Mouse (Mus musculus) gonadal fat pad, adult 2 months (tissue): ENCODE results near the gene Slc19a2. TPM values are rescaled to one million over a fixed set of nuclear protein-coding genes. Genes with fewer than 3 reads are reported as not detected.

Experiments used
- polyA plus RNA-seq: library from polyadenylated mRNA; depleted of rRNA; stranded (reverse); fragments of >200 nt; gene quantifications from 2 replicates; pipeline ENCODE4 v1.2.3, GENCODE M21; 2012; rRNA removed

The Slc19a2 gene
- polyA plus RNA-seq, 1 experiment: 17.7 TPM

Other genes with a start within 250 kb of the Slc19a2 start
- gene Sele, start 200.8 kb upstream of the Slc19a2 start, polyA plus RNA-seq: 0.16 TPM in 1 of 2 replicates, not detected in the other
- gene Sell, start 187.1 kb upstream of the Slc19a2 start, polyA plus RNA-seq: 0.49 and 0.89 TPM in 2 replicates
- 4.1 and 7.2 TPM in 2 replicates for gene Selp, start 133.8 kb upstream of the Slc19a2 start, polyA plus RNA-seq
- 1.1 and 1.2 TPM in 2 replicates for gene F5, start 97.2 kb upstream of the Slc19a2 start, polyA plus RNA-seq
- gene Ccdc181, start 26.5 kb downstream of the Slc19a2 start, polyA plus RNA-seq: 3.2 and 4.3 TPM in 2 replicates
- gene Nme7, start 55.1 kb downstream of the Slc19a2 start, polyA plus RNA-seq: 9.1 and 9.6 TPM in 2 replicates
- gene Blzf1, start 58.4 kb downstream of the Slc19a2 start, polyA plus RNA-seq: 8.0 and 8.7 TPM in 2 replicates
- gene Atp1b1, start 209.3 kb downstream of the Slc19a2 start, polyA plus RNA-seq: 35.2 and 52.1 TPM in 2 replicates